Comparison of ENCODE assay signal across 13 mouse cellular contexts in genomic region chr11:96323154-96323553, GRCm38 (mm10). TPM values are rescaled to one million over a fixed set of nuclear protein-coding genes. Genes with fewer than 3 reads are reported as not detected.
DNase-seq lines count a peak whose midpoint lies in the region; ATAC-seq and TF ChIP-seq lines count a peak whose summit lies in the region.
"Had no signal": no experiment of that assay in that cellular context is flagged by ENCODE, and none has a peak within 500 bp of the region (broad histone marks: within the 10 kb centered on the region; RNA-seq: fewer than 3 reads in every experiment).

Gene Hoxb3 (plus strand): TSS chr11:96323326.

- TF ChIP-seq POLR2A in thymus, adult 2 months (IDR thresholded peaks at IDR 0.05; ENCODE audit: control insufficient read depth, extremely low read depth, insufficient read depth, low read length, poor library complexity), result no peak

- H3K4me3 ChIP-seq in heart, embryonic 15.5 days, result peak within 1 kb of the TSS; percentile 2; the same call in 1 of the 2 replicates
- peak within 1 kb of the TSS; percentile 17 for H3K4me3 ChIP-seq in hindbrain, postnatal 0 days (ENCODE audit: low read length)
- H3K4me3 ChIP-seq in stomach, postnatal 0 days (ENCODE audit: low read depth, low read length), result peak within 1 kb of the TSS; percentile 24
- H3K4me3 ChIP-seq in thymus, adult 2 months (ENCODE audit: control insufficient read depth, insufficient read depth, low read length), result no peak within 1 kb of the TSS
- H3K4me3 ChIP-seq: limb, embryonic 13.5 days had no signal

- DNase-seq in heart, postnatal 10 days, result no peak
- no peak for DNase-seq in urinary bladder, adult 2 months (ENCODE audit: low spot score)
- no peak for DNase-seq in urinary bladder, postnatal 4 days (ENCODE audit: low spot score in 2 of 2)
- no peak for DNase-seq in hindbrain, postnatal 0 days (ENCODE audit: low spot score)
- DNase-seq in stomach, postnatal 0 days (ENCODE audit: low spot score), result no peak
- DNase-seq in ovary, postnatal 36 days (ENCODE audit: low spot score), result no peak
- no peak for DNase-seq in thymus, adult 2 months
- DNase-seq: cerebellum, postnatal 14 days; heart, postnatal 4 days had no signal

- H3K4me1 ChIP-seq in heart, embryonic 15.5 days (replicated peaks), result peaks cover 13% of the 10 kb centered on the region
- no peaks in the 10 kb centered on the region for H3K4me1 ChIP-seq in hindbrain, postnatal 0 days (ENCODE audit: insufficient read depth, low read length)
- H3K4me1 ChIP-seq in stomach, postnatal 0 days (replicated peaks; ENCODE audit: control insufficient read depth, insufficient read depth), result no peaks in the 10 kb centered on the region
- peaks cover 10% of the 10 kb centered on the region for H3K4me1 ChIP-seq in thymus, adult 2 months (replicated peaks; ENCODE audit: control insufficient read depth, insufficient read depth, low read length)

- peaks cover 100% of the 10 kb centered on the region for H3K27me3 ChIP-seq in heart, embryonic 15.5 days
- peaks cover 80% of the 10 kb centered on the region for H3K27me3 ChIP-seq in hindbrain, postnatal 0 days (ENCODE audit: insufficient read depth, low read length)
- H3K27me3 ChIP-seq in stomach, postnatal 0 days (ENCODE audit: control insufficient read depth, insufficient read depth, low read length), result no peaks in the 10 kb centered on the region; the same call in 1 of the 2 replicates
- peaks cover 3% of the 10 kb centered on the region for H3K27me3 ChIP-seq in thymus, adult 2 months (ENCODE audit: control insufficient read depth, insufficient read depth, low read length)

- H3K9ac ChIP-seq in heart, embryonic 15.5 days, result no peak within 1 kb of the TSS
- peak within 1 kb of the TSS; percentile 37; the same call in 1 of the 2 replicates for H3K9ac ChIP-seq in hindbrain, postnatal 0 days (replicated peaks; ENCODE audit: low read length)
- H3K9ac ChIP-seq in stomach, postnatal 0 days (ENCODE audit: low read length), result peak within 1 kb of the TSS; percentile 53
- H3K9ac ChIP-seq: limb, embryonic 13.5 days had no signal

- peak within 1 kb of the TSS; percentile 4; the same call in 1 of the 2 replicates for H3K27ac ChIP-seq in heart, embryonic 15.5 days
- H3K27ac ChIP-seq in hindbrain, postnatal 0 days, result peak within 1 kb of the TSS; percentile 85
- peak within 1 kb of the TSS; percentile 84 for H3K27ac ChIP-seq in stomach, postnatal 0 days (replicated peaks)
- H3K27ac ChIP-seq in thymus, adult 2 months (ENCODE audit: control insufficient read depth, insufficient read depth, low read length), result no peak within 1 kb of the TSS
- H3K27ac ChIP-seq: limb, embryonic 13.5 days had no signal

- peak within 1 kb of the TSS; percentile 14; the same call in 1 of the 2 replicates for H3K4me2 ChIP-seq in heart, embryonic 15.5 days
- peak within 1 kb of the TSS; percentile 56 for H3K4me2 ChIP-seq in hindbrain, postnatal 0 days (ENCODE audit: low read depth, low read length)
- peak within 1 kb of the TSS; percentile 64 for H3K4me2 ChIP-seq in stomach, postnatal 0 days (replicated peaks; ENCODE audit: low read depth)
- H3K4me2 ChIP-seq: limb, embryonic 13.5 days had no signal

- 28% methylated on average over 10 of the region's 10 CpGs for WGBS in heart, embryonic 15.5 days
- 13% methylated on average over 10 of the region's 10 CpGs for WGBS in hindbrain, postnatal 0 days
- 32% methylated on average over 10 of the region's 10 CpGs for WGBS in stomach, postnatal 0 days
- WGBS in thymus, adult 2 months, result 96% methylated on average over 10 of the region's 10 CpGs

- no peak for ATAC-seq in heart, embryonic 15.5 days (replicated peaks; ENCODE audit: insufficient number of reproducible peaks, insufficient read depth, low FRiP score, low read depth)
- ATAC-seq in hindbrain, postnatal 0 days, result no peak
- ATAC-seq in stomach, postnatal 0 days (ENCODE audit: low FRiP score, low TSS enrichment), result no peak

- TF ChIP-seq EP300 in stomach, postnatal 0 days (optimal IDR thresholded peaks at IDR 0.05), result no peak

- TF ChIP-seq CTCF in hindbrain, postnatal 0 days (IDR thresholded peaks at IDR 0.05; ENCODE audit: low read depth), result no peak
- no peak for TF ChIP-seq CTCF in stomach, postnatal 0 days (IDR thresholded peaks at IDR 0.05; ENCODE audit: low read depth)
- TF ChIP-seq CTCF in thymus, adult 2 months (IDR thresholded peaks at IDR 0.05; ENCODE audit: borderline replicate concordance, control insufficient read depth, extremely low read depth, insufficient read depth, low read length, poor library complexity), result no peak

- no peaks in the 10 kb centered on the region for H3K36me3 ChIP-seq in heart, embryonic 15.5 days
- no peaks in the 10 kb centered on the region for H3K36me3 ChIP-seq in hindbrain, postnatal 0 days (ENCODE audit: insufficient read depth, low read length)
- no peaks in the 10 kb centered on the region for H3K36me3 ChIP-seq in stomach, postnatal 0 days (ENCODE audit: control insufficient read depth, insufficient read depth, low read length)
- no peaks in the 10 kb centered on the region for H3K36me3 ChIP-seq in thymus, adult 2 months (ENCODE audit: control insufficient read depth, insufficient read depth, low read length)
- H3K36me3 ChIP-seq: limb, embryonic 13.5 days had no signal

- intact Hi-C loops in heart, postnatal 10 days (cut with DNase I), result no loop called here

- H3K9me3 ChIP-seq in heart, embryonic 15.5 days (replicated peaks), result no peaks in the 10 kb centered on the region
- no peaks in the 10 kb centered on the region for H3K9me3 ChIP-seq in hindbrain, postnatal 0 days (ENCODE audit: low read length)
- H3K9me3 ChIP-seq in stomach, postnatal 0 days (ENCODE audit: control insufficient read depth, low read length), result no peaks in the 10 kb centered on the region
- H3K9me3 ChIP-seq: limb, embryonic 13.5 days had no signal

RNA-seq across cellular contexts. Expression of gene Hoxb3, which starts in this region (rescaled TPM):
- polyA plus RNA-seq in heart, embryonic 15.5 days (2015; fragmentation: Nextera tagmentation; extraction: Ambion mirVana), result 0.71 and 0.98 TPM in 2 replicates
- 1 to 10 TPM; 1.1 TPM for total RNA-seq in heart, postnatal 10 days (2021)
- polyA plus RNA-seq in urinary bladder, adult 2 months (2012; rRNA removed), result 11.4 and 11.8 TPM in 2 replicates
- total RNA-seq in hindbrain, postnatal 0 days (2014; rRNA removed), result 42.1 and 42.2 TPM in 2 replicates
- polyA plus RNA-seq in hindbrain, postnatal 0 days (2015; fragmentation: Nextera tagmentation; extraction: Ambion mirVana), result 6.6 and 8.1 TPM in 2 replicates
- polyA plus RNA-seq in stomach, postnatal 0 days (2015; fragmentation: Nextera tagmentation; extraction: Ambion mirVana), result 0.94 and 0.97 TPM in 2 replicates
- polyA plus RNA-seq in thymus, adult 2 months (2012; rRNA removed), result 1.1 TPM in 2 replicates
- total RNA-seq: layer of hippocampus, postnatal 10 days; MEL had no signal

Comparison
In these comparisons a context has a peak if more than half of its experiments do, and no peak if none do; other contexts are left out.
1. RNA of gene Hoxb3 (total RNA-seq): 42.1 to 42.2 TPM in hindbrain, postnatal 0 days; 1.1 TPM in heart, postnatal 10 days; every median in the first group is over 10 times any median in the second.
2. H3K4me2 ChIP-seq: peak in every context shown above with its lines; median percentile 64 in stomach, postnatal 0 days; 56 in hindbrain, postnatal 0 days; 14 in heart, embryonic 15.5 days.